Mouse (Mus musculus) thymus, postnatal 10 days (tissue): ENCODE results near the gene Wtap.
"Not testable (repeated sequence)": the region's sequence is repeated elsewhere in the genome, so short reads cannot be mapped to it uniquely, and the experiment has no call there.

ENCODE experiments used
- DNase-seq, 2 experiments: peaks; one replicate each; pipeline ENCODE4 v3.0.0; 2021; ENCODE audit warnings: low spot score in 2 of 2

Wtap gene

DNA sequence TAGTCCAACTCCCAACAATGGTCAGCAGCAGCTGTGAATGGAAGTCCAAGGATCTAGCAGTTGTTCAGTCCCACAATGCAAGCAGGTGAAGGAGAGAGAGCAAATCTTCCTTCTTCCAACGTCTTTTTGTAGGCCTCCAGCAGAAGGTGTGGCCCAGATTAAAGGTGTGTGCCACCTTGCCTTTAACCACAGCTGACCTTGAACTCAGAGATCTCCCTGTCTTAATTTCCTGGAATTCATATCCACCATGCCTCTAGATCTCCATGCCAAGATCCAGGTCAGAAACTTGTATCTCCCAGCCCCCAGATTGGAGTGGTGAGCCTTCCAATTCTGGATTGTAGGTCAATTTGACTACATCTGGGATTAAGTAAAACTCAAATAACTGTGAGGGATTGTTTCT is at the start of gene Wtap:
Gene Wtap, minus strand, starts transcription at position 101 of the 400 bp plus-strand sequence.
- DNase-seq = no peak

DNA sequence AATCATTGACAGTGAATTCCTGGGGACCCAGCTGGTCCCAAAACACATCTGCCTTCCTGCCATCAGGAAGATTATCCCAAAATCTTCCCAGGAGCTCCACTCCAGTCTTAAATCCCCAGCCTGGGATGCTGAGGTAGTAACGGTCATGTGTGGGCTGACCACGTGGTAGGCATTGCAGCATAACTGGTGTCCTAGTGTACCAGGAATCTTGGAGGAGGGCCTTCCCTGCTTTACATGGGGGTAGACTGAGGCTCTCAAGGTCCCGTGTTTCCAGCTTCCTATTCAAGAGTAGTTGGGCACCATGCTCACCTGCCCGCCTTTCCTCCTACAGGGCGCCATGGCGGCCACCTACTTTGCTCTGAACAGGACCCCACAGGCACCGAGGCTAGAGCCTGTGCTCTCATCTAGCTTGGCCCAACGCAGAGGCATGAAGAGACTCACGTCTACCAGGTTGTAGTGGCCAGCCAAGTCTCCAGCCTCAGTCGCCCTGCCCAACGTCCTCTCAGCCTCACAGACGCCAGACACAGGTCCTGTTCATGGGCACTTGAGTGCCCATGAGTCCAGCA is 42.7 kb upstream of the Wtap start:
- not testable (repeated sequence) for DNase-seq

DNA sequence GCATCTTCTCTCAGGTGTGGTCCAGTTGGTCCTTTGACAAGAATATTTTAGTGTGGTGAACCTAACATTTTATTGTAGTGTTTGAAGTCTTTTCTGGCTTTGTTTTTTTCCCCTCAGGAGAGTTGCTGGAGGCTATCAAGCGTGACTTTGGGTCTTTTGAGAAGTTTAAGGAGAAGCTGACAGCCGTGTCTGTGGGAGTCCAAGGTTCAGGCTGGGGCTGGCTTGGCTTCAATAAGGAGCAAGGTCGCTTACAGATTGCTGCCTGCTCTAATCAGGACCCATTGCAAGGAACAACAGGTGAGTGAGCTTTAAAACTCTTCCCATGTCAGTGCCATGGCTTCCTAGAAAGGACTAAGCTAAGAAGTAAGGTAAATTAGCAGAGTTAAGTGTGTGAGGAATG is 19.3 kb upstream of the Wtap start:
- DNase-seq = no peak

DNA sequence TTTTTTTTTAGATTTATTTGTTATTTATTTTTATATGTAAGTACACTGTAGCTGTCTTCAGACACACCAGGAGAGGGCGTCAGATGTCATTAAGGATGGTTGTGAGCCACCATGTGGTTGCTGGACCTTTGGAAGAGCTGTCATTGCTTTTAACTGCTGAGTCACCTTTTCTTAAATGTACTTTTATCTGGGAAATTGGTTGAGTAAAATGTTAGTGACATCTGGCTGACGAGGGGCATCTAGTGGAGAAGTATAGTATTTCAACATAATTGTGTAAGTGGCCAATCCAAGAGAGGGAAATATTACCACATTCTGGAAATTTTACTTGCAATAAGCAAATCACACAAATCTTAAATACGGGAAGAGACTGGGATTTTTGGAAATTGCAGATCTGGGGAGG is 15.9 kb upstream of the Wtap start:
- DNase-seq = peak in 1 of 2 experiments; percentile 35

DNA sequence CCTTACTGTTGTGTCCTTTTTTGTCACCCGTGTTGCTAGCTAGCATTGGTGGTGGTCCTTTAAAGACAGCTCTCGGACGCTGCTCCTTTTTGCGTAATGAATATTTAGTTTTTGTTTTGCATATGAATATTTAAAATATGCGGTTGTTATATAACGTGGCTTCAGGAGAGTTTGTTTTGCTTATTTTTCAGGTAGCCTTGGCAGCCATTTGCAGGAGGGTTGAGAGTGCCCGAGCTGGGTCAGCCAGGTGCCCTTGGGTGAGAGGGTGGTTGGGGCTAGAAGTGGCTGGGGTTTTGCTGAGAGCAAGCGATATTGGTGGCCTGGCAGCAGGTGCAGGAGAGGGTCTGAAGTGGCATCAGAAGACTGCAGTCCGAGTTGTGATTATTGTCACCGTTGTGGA is 14.6 kb upstream of the Wtap start:
- DNase-seq = no peak

DNA sequence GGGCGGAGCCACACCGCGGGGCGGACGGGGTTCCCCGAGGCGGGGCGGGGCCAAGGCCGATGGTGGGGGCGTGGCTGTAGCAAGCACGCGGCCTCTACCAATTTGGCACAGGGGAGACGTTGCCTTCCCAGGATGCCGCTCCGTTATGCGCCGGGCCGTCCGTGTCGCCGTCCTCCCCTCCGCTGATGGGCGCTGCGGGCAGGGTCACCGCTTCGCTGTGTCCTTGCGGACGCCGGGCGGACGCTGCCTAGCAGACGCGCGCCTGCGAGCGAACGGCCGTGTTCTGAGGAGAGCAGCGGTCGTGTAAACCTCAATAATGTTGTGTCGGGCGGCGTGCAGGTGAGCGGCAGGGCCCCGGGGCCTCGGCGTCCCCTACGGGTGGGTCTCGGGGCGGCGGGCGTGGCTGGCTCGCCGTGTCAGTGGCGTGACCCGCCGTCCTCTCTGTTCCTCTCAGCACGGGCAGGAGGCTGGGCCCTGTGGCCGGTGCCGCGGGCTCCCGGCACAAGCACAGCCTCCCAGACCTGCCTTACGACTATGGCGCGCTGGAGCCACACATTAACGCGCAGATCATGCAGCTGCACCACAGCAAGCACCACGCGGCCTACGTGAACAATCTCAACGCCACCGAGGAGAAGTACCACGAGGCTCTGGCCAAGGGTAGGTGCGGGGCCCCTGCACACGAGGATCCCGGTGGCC is 13.9 kb upstream of the Wtap start:
- DNase-seq = peak; percentile 92 to 93

DNA sequence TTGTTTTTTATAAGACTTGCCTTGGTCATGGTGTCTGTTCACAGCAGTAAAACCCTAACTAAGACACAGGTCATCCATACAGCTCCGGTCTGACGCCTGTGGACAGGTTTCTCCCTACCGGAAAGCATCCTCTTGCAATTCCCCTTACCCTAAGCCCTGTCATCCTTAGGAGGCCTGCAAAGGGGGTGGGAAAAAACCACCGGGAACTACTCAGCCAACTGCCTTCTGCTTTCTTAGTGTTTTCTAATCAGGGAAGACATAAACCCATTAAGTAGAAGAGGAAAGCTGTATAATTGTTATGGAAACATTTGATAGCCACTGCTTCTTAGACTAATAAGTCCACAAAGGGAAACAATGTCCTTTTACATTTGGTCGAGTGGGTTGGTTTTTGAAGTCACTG is 13.0 kb upstream of the Wtap start:
- DNase-seq = no peak

DNA sequence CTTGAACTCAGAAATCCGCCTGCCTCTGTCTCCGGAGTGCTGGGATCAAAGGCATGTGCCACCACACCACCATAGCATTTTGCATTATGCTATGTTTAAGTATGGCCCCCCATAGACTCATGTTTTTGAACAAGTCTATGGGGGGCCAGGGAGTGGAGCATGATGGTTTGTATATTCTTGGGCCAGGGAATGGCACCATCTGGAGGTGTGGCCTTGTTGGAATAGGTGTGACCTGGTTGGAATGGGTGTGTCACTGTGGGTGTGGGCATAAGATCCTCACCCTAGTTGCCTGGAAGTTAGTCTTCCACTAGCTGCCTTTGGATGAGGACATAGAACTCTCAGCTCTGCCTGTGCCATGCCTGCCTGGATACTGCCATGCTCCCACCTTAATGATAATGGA is 12.6 kb upstream of the Wtap start, which contains the start of gene Sod2:
Gene Sod2, plus strand, starts transcription at position 301 of the 400 bp plus-strand sequence.
- DNase-seq = not testable (repeated sequence)

DNA sequence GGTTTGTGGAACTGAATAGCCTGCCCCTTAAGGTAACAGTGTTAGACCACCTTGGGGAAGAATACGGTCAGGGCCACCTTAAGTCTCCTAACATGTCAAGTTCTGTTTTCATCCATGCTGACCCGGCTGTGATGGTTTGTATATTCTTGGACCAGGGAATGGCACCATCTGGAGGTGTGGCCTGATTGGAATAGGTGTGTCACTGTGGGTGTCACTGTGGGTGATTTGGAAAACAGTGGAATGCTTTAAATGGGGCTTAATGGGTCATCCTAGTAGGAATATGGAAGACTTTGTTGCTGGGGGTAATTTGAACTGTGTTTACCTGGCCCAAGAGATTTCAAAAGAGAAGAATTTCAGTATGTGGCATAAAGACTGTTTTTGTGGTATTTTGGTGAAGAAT is 10.5 kb upstream of the Wtap start:
- DNase-seq = not testable (repeated sequence)

DNA sequence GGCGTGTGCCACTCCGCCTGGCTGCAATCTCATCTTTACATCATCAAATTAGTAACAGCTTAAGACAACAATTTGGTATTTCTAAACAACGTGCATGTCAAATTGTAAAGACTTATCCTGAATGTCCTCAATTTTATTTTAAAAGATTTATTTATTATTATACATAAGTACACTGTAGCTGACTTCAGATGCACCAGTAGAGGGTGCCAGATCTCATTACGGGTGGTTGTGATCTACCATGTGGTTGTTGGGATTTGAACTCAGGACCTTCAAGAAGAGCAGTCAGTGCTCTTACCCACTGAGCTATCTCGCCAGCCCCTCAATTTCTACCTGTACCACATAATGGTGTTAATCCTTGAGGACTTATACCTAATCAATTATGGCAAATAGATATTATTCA is 8.3 kb upstream of the Wtap start:
- not testable (repeated sequence) for DNase-seq

DNA sequence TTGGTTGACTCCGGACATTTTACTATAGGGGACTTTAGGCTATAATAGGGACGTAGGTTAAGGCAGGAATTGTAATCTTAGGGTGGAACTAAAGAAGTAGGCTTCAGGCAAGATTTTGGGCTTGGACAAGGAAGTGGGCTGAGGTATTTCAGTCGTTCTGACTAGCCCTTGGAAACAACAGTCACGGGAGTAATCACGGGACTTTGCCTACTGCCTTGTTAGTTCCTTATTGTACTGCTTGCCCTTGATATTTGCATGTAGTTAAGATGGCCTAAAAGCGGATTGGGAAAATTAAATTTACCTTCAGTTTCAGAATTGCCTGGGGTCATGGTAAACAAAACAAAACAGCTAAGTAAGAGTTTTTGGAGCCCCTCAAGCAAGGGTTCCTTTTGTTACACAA is 5.1 kb upstream of the Wtap start:
- no peak for DNase-seq

DNA sequence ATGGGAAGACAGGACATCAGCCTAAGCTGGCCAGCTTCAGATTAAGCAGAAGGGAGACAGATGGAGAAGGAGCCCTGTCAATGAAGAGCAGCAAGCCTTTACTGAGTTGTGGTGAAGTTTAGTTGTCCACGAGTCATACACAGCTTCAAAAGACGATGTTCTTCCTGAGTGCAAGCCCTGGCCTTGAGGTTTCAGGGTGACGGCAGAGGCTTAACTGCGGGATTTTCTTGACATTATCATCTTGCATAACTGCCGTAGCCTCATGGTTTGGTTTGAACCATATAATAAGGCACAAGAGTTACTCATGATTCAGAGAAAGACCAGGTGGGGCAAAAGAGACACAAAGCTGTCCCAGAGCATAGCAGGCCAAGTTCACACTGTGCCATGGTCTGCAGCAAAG is 3.9 kb upstream of the Wtap start:
- no peak for DNase-seq

DNA sequence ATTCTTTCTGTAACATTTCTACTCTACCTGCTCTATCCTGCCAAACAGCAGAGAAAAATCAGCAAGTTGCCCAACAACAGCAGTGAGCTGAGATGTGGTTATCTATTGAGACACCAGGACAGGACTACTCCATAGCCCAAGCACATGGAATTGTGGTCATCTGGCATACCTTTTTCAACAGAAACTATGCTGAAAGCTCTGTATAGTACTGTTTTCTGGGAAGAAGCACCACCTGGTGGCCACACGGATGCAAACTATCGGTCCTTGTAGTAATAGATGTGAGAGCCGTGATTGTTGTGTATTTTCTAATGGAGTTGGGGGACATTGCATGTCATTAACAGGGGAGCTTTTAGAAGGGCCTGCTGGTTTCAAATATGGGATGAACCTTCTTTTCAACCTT is 2.4 kb upstream of the Wtap start:
- DNase-seq = peak; percentile 31 to 52

DNA sequence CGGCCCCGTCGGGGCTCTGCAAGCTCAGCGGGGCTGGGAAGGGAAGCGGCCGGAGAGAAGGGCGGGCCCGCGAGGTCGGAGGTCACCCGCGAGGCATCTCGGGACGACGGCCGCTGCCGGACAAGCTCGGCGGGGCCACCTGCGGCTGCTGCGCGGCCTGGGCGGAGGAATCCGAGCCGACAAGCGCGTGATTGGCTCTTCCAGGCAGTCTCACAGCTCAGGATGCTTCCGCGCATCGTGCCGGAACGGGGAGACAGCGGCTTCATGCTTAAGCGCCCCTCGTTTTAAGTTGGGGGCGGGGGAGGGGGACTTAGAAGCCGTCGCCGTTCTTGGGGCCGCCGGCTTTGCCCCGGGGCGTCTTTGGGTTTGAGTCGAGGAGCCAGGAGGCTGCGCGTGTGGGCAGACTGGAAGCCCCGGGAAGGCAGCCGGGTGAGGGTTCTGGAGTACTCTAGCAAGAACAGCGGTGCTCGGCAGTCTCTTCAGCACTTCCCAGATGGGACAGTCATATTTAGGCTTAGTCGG is 1.4 kb downstream of the Wtap start:
- peak; percentile 88 to 91 for DNase-seq

DNA sequence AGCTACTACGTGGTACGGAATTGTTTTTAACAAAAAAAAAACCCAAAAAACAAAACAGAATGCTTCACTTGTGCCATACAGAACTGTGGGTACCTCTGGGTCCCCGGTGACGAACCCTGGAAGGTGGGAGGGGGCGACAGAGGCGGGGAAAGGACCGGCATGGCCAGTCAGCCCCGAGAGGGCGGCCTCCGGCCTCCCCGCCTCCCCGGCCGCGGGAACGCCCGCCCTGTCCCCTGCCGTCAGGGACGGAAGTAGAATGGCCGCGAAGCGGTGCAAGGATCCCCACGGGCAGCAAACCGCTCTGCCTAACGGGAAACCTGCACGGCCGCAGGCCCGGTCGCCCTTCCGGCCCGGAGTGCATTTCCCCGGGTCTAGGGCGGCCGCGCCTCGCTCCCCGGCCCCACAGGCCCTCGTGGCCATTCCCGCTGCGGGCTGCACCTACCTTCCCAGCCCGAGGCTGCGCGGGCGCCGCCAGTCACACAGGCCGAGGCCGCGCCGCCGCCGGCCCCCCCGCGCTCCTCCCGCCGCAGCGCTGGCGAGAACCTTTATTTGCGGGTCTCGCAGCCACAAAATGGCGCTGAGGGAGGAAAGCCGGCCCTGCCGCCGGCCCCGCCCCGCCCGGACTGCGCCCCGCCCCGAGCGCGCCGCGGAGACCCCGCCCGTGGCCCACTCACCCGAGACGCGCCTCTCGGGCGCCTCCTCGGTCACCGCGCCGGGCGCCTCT is 2.2 kb downstream of the Wtap start:
- DNase-seq = peak; percentile 82 to 85

DNA sequence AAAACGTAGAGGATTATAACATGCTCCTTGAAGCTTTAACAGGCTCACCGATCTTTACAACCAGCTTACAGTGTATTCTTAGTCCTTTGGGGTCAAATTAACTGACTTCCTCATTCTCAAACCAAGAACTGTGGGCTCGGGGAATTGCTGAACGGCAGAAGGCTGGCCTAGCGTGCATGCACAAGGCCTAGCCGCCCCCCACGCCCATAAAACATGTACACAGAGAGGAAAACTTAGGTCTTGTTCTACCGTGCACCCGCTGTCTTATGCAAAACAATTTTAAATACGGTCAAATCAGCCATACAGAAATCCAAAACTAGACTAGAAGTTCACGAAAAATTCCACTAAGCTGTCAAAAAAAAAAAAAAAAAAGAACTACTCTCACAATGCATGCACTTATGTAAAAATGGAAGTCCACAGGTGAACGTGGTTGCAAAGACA is 2.8 kb downstream of the Wtap start:
- DNase-seq = peak; percentile 37 to 38

DNA sequence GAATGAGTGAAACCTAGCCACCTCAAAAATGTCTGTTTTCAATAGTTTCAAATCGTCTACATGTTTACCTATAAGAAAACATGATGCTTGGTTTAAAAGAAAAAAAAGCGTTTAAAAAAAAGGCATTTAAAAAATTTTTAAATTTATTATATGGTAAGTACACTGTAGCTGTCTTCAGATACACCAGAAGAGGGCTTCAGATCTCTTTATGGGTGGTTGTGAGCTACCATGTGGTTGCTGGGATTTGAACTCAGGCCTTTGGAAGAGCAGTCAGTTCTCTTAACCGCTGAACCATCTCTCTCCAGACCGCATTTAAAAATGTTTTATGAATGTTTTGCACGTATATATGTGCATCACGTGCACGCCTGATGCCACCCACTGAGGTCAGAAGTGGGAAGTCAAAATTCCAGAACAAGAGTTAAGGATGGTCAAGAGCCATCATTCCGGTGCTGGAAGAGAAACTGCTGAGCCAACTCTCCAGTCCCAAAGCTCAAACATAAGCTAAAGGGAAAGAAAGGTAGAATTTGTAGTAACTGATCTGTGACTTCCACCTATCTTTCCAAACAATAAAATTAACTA is 3.3 kb downstream of the Wtap start:
- no peak for DNase-seq

DNA sequence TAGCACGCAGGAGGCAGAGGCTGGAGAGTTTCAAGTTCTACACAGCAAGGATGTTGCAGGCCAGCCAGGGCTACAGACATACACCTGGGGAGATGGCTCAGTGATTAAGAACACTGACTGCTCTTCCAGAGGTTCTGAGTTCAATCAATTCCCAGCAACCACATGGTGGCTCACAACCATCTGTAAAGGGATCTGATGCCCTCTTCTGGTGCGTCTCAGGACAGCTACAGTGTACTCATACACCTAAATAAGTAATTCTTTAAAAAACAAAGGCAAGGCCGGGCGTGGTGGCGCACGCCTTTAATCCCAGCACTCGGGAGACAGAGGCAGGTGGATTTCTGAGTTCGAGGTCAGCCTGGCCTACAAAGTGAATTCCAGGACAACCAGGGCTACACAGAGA is 5.9 kb downstream of the Wtap start:
- peak in 1 of 2 experiments; percentile 14 for DNase-seq

DNA sequence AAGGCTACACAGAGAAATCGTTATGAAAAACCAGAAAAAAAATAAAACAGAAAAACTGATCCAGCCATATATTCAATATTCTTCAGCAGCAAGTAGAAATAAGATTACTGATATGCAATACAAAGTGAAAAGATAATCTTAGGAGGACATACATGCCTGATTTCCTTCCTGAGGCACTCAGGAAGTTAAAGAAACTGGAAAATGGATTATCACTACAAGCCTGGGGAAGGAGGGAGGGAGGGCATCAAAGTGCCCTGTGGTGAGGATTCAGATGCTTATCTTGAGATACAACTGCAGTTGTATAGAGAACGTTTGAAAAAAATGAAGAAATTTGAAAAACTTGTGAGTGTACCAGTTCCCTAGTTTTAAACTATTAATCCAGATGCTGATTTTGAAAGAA is 10.0 kb downstream of the Wtap start:
- DNase-seq = no peak

DNA sequence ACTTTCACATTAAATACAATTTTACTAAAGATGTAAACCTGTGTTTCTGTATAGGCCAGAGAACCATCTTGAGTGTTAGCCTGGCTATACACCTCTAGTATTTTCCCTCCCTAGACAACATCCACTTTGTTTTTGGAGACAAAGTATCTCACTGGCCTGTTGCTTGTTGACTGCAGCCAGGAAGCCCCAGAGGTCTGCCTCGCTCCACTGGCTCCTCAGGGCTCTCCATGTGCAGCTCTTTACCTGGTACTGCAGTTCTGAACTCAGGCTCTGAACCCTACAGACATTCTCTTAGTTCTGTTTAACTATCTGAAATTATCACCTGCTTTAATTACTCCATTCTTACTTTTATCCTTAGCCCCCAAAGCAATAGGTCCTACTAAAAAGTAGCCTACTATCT is 15.4 kb downstream of the Wtap start:
- DNase-seq = no peak

DNA sequence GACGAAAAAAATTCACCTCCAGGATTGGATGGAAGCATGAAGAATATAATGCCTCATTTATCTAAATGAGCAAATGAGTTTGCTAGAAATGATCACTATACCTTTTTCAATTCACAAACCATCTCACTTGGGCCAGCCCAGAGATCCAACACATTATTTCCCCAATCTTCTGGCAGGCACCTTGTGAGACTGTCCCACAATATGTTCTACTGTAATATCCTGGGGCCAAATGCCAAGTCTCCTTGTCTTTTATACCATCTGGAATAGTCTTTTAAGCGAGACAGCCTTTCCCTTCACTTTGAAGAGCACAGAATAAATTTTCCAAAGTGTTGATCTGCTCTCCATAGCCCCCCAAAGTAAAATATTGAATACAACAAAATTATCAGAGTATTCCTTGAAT is 20.1 kb downstream of the Wtap start:
- DNase-seq = no peak

DNA sequence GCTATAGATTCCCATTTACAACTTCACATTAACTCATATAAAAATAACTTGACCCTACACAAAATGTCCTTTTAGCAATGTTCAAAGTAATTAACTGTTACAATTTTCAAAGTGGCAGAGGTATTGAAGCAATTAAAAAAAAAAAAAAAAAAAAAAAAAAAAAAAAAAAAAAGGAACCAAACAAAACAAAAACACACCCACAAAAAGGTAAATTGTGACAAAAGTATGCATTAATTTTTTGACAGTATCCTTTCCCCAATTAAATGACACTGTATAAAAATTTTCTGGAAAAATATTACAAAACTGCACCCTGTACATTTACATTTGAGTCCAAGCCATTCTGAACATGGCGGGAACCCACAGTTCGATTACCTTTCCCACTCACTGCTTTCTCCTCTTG is 26.8 kb downstream of the Wtap start:
- DNase-seq = no peak
